Mouse (Mus musculus): ENCODE results near the gene Trip12. TPM values are rescaled to one million over a fixed set of nuclear protein-coding genes. Genes with fewer than 3 reads are reported as not detected.

Trip12 gene
- polyA plus RNA-seq, 1 experiment from 2014 or later, result 26.0 TPM

- ATAC-seq (ENCODE audit: low FRiP score, low TSS enrichment), result no peak
- no peak overlapping the region for H3K4me3 ChIP-seq (ENCODE audit: low read depth, low read length)
- H3K4me1 ChIP-seq (replicated peaks; ENCODE audit: control insufficient read depth, insufficient read depth), result no peaks in the 10 kb centered on the region
- no peaks in the 10 kb centered on the region for H3K36me3 ChIP-seq (ENCODE audit: control insufficient read depth, insufficient read depth, low read length)
- H3K9ac ChIP-seq (ENCODE audit: low read length), result no peak overlapping the region
- DNase-seq (ENCODE audit: low spot score), result no peak
- H3K9me3 ChIP-seq (ENCODE audit: control insufficient read depth, low read length), result no peaks in the 10 kb centered on the region
- H3K27me3 ChIP-seq (ENCODE audit: control insufficient read depth, insufficient read depth, low read length), result no peaks in the 10 kb centered on the region
- TF ChIP-seq EP300 (optimal IDR thresholded peaks at IDR 0.05) (no peak), CTCF (IDR thresholded peaks at IDR 0.05; ENCODE audit: low read depth) (no peak)
- no peak overlapping the region for H3K27ac ChIP-seq (replicated peaks)
- H3K4me2 ChIP-seq (replicated peaks; ENCODE audit: low read depth), result no peak overlapping the region
- whole genome bisulfite sequencing, result 94% methylated on average over 3 of the region's 3 CpGs
Measured at GRCm38 (mm10) chr1:84848335-84848734, 8.0 kb upstream of the Trip12 start.

GRCm38 (mm10) chr1:84847698-84848097 is 7.4 kb upstream of the Trip12 start:
- H3K9me3 ChIP-seq (ENCODE audit: control insufficient read depth, low read length), result no peaks in the 10 kb centered on the region
- DNase-seq (ENCODE audit: low spot score) (no peak), ATAC-seq (ENCODE audit: low FRiP score, low TSS enrichment) (no peak)
- H3K27me3 ChIP-seq (ENCODE audit: control insufficient read depth, insufficient read depth, low read length), result no peaks in the 10 kb centered on the region
- H3K4me1 ChIP-seq (replicated peaks; ENCODE audit: control insufficient read depth, insufficient read depth), result no peaks in the 10 kb centered on the region
- WGBS, result 88% methylated on average over 7 of the region's 7 CpGs
- H3K36me3 ChIP-seq (ENCODE audit: control insufficient read depth, insufficient read depth, low read length), result no peaks in the 10 kb centered on the region
- no peak overlapping the region for H3K4me3 ChIP-seq (ENCODE audit: low read depth, low read length)
- TF ChIP-seq EP300 (optimal IDR thresholded peaks at IDR 0.05) (no peak), CTCF (IDR thresholded peaks at IDR 0.05; ENCODE audit: low read depth) (no peak)
- no peak overlapping the region for H3K27ac ChIP-seq (replicated peaks)
- H3K9ac ChIP-seq (ENCODE audit: low read length), result no peak overlapping the region
- H3K4me2 ChIP-seq (replicated peaks; ENCODE audit: low read depth), result no peak overlapping the region

DNA sequence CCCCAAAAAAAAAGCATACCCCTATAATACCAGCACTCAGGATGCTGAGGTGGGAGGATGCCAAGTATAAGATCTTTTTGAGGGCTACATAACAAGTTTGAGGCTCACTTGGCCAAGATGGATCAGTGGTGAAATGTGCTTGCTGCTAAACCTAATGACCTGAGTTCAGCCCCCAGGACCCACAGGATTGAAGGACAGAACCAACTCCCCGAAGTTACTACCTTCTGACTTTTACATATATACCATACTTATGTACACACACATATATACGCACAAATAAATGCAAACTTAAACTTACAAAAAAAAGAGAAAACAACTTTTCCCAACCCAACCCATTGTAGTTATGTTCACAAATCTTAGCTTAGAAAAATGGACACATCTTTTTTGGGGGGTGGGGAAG is 3.0 kb upstream of the Trip12 start:
- Histone ChIP-seq H3K9me3 (ENCODE audit: control insufficient read depth, low read length) (no peaks in the 10 kb centered on the region), H3K4me1 (replicated peaks; ENCODE audit: control insufficient read depth, insufficient read depth) (no peaks in the 10 kb centered on the region), H3K4me3 (ENCODE audit: low read depth, low read length) (no peak overlapping the region), H3K4me2 (replicated peaks; ENCODE audit: low read depth) (no peak overlapping the region), H3K27me3 (ENCODE audit: control insufficient read depth, insufficient read depth, low read length) (no peaks in the 10 kb centered on the region), H3K27ac (replicated peaks) (no peak overlapping the region), H3K9ac (ENCODE audit: low read length) (no peak overlapping the region), H3K36me3 (ENCODE audit: control insufficient read depth, insufficient read depth, low read length) (no peaks in the 10 kb centered on the region)
- ATAC-seq (ENCODE audit: low FRiP score, low TSS enrichment) (no peak), DNase-seq (ENCODE audit: low spot score) (no peak)
- WGBS, result 97% methylated on average over 2 of the region's 2 CpGs
- TF ChIP-seq EP300 (optimal IDR thresholded peaks at IDR 0.05) (no peak), CTCF (IDR thresholded peaks at IDR 0.05; ENCODE audit: low read depth) (no peak)

GRCm38 (mm10) chr1:84841061-84841460 is 745 bp upstream of the Trip12 start:
- Histone ChIP-seq H3K4me2 (replicated peaks; ENCODE audit: low read depth) (no peak overlapping the region; the same call in 1 of the 2 replicates), H3K9me3 (ENCODE audit: control insufficient read depth, low read length) (no peaks in the 10 kb centered on the region), H3K4me3 (ENCODE audit: low read depth, low read length) (0 out of 2 replicates have a peak overlapping the region, but pooled peaks have one; percentile 99), H3K36me3 (ENCODE audit: control insufficient read depth, insufficient read depth, low read length) (no peaks in the 10 kb centered on the region), H3K27ac (replicated peaks) (no peak overlapping the region), H3K9ac (ENCODE audit: low read length) (no peak overlapping the region), H3K4me1 (replicated peaks; ENCODE audit: control insufficient read depth, insufficient read depth) (no peaks in the 10 kb centered on the region), H3K27me3 (ENCODE audit: control insufficient read depth, insufficient read depth, low read length) (no peaks in the 10 kb centered on the region)
- TF ChIP-seq CTCF (IDR thresholded peaks at IDR 0.05; ENCODE audit: low read depth) (no peak), EP300 (optimal IDR thresholded peaks at IDR 0.05) (no peak)
- no peak for ATAC-seq (ENCODE audit: low FRiP score, low TSS enrichment)
- no peak for DNase-seq (ENCODE audit: low spot score)
- WGBS, result 62% methylated on average over 3 of the region's 3 CpGs

GRCm38 (mm10) chr1:84839309-84840017 is 853 bp downstream of the Trip12 start, which contains the start of gene Fbxo36:
Gene Fbxo36 (plus strand): TSS chr1:84839841.
- Histone ChIP-seq H3K27me3 (ENCODE audit: control insufficient read depth, insufficient read depth, low read length) (no peaks in the 10 kb centered on the region), H3K4me3 (ENCODE audit: low read depth, low read length) (peak within 1 kb of the TSS; percentile 99), H3K9me3 (ENCODE audit: control insufficient read depth, low read length) (no peaks in the 10 kb centered on the region), H3K27ac (replicated peaks) (peak within 1 kb of the TSS; percentile 99), H3K4me2 (replicated peaks; ENCODE audit: low read depth) (peak within 1 kb of the TSS; percentile 49), H3K9ac (ENCODE audit: low read length) (peak within 1 kb of the TSS; percentile 98), H3K4me1 (replicated peaks; ENCODE audit: control insufficient read depth, insufficient read depth) (no peaks in the 10 kb centered on the region), H3K36me3 (ENCODE audit: control insufficient read depth, insufficient read depth, low read length) (no peaks in the 10 kb centered on the region)
- TF ChIP-seq CTCF (IDR thresholded peaks at IDR 0.05; ENCODE audit: low read depth), result no peak
- TF ChIP-seq EP300 (optimal IDR thresholded peaks at IDR 0.05), result no peak
- under 1% methylated on average over 50 of the region's 54 CpGs for WGBS
- DNase-seq (ENCODE audit: low spot score) (peak; percentile 94), ATAC-seq (ENCODE audit: low FRiP score, low TSS enrichment) (peak; percentile 93)

DNA sequence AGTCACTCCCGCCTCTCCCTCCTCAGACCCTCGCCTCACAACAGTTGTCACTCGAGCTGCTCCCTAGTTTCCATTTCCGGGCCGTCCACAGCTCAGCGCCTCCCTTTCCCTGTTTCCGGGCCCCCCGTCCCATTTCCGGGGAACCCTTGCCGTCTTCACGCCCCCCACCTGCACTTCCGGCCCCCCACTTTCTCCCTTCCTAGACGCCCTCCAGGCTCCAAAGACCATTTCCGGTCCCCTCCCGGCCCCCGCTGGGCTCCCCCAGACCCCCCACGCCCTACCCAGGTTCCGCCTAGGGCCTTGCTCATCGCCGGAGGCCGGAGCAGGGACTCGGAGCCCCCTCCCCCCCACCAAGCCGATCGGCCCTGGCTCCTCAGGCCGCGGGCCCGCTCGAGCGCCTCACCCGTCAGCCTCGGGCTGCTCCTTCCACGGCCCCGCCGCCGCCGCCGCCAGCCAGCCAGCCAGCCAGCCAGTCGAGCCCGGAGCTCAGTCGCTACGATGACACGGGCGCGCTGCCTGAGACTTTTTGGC is 1.6 kb downstream of the Trip12 start:
- 0% methylated on average over 31 of the region's 44 CpGs for WGBS

More for the DNA sequence above, 1.6 kb downstream of the Trip12 start:
- TF ChIP-seq EP300 (optimal IDR thresholded peaks at IDR 0.05) (no peak), CTCF (IDR thresholded peaks at IDR 0.05; ENCODE audit: low read depth) (no peak)
- Histone ChIP-seq H3K27ac (replicated peaks) (peak overlapping the region; percentile 99), H3K4me3 (ENCODE audit: low read depth, low read length) (peak overlapping the region; percentile 99), H3K9me3 (ENCODE audit: control insufficient read depth, low read length) (no peaks in the 10 kb centered on the region), H3K36me3 (ENCODE audit: control insufficient read depth, insufficient read depth, low read length) (no peaks in the 10 kb centered on the region), H3K4me1 (replicated peaks; ENCODE audit: control insufficient read depth, insufficient read depth) (no peaks in the 10 kb centered on the region), H3K4me2 (replicated peaks; ENCODE audit: low read depth) (peak overlapping the region; percentile 49), H3K9ac (ENCODE audit: low read length) (peak overlapping the region; percentile 98), H3K27me3 (ENCODE audit: control insufficient read depth, insufficient read depth, low read length) (no peaks in the 10 kb centered on the region)
- DNase-seq (ENCODE audit: low spot score) (peak; percentile 80), ATAC-seq (ENCODE audit: low FRiP score, low TSS enrichment) (peak; percentile 71)

Data from stomach, postnatal 0 days (tissue).